In genomic region chr2:81513030-81513579, GRCm38 (mm10) we compare ENCODE assay signal across 20 mouse cellular contexts.
"Had no signal": no experiment of that assay in that cellular context is flagged by ENCODE, and none has a peak within 500 bp of the region (broad histone marks: within the 10 kb centered on the region; RNA-seq: fewer than 3 reads in every experiment).

No protein-coding gene starts in this region.

- H3K27me3 ChIP-seq: intestine, embryonic 15.5 days; limb, embryonic 12.5 days; limb, embryonic 15.5 days; midbrain, embryonic 13.5 days had no signal

- H3K9ac ChIP-seq: intestine, embryonic 15.5 days; limb, embryonic 12.5 days; limb, embryonic 15.5 days; liver, embryonic 14.5 days; liver, postnatal 0 days; lung, embryonic 14.5 days; midbrain, embryonic 13.5 days had no signal

- H3K9me3 ChIP-seq: intestine, embryonic 15.5 days; limb, embryonic 12.5 days; limb, embryonic 15.5 days; midbrain, embryonic 13.5 days had no signal

- ATAC-seq: intestine, embryonic 15.5 days; liver, postnatal 0 days; lung, postnatal 0 days; midbrain, embryonic 13.5 days; midbrain, embryonic 16.5 days had no signal

- H3K36me3 ChIP-seq: intestine, embryonic 15.5 days; limb, embryonic 12.5 days; limb, embryonic 15.5 days; midbrain, embryonic 13.5 days had no signal

- H3K4me3 ChIP-seq: intestine, embryonic 15.5 days; limb, embryonic 12.5 days; limb, embryonic 15.5 days; midbrain, embryonic 13.5 days had no signal

- H3K27ac ChIP-seq: intestine, embryonic 15.5 days; limb, embryonic 12.5 days; limb, embryonic 15.5 days; liver, embryonic 14.5 days; macrophage; midbrain, embryonic 13.5 days; stomach, postnatal 0 days had no signal

- DNase-seq: kidney, adult 11 months; kidney, adult 8-10 months; kidney, postnatal 14 days; kidney, postnatal 4 days; layer of hippocampus, adult 9-11 months; liver, postnatal 0 days; lung, embryonic 14.5 days; right cerebral cortex, postnatal 14 days; right cerebral cortex, postnatal 4 days; thymus, postnatal 25 days had no signal

- H3K4me1 ChIP-seq: intestine, embryonic 15.5 days; limb, embryonic 12.5 days; limb, embryonic 15.5 days; midbrain, embryonic 13.5 days had no signal

- H3K4me2 ChIP-seq: intestine, embryonic 15.5 days; limb, embryonic 12.5 days; limb, embryonic 15.5 days; liver, embryonic 11.5 days; lung, embryonic 14.5 days; midbrain, embryonic 13.5 days had no signal
